Mouse (Mus musculus): ENCODE data around the gene Dcaf7. TPM values are rescaled to one million over a fixed set of nuclear protein-coding genes. Genes with fewer than 3 reads are reported as not detected.

Gene Dcaf7
- polyA plus RNA-seq, 1 experiment from 2014 or later = 62.7 TPM

GRCm38 (mm10) chr11:106045256-106045655 lies 8.6 kb downstream of the Dcaf7 start:
- no peaks in the 10 kb centered on the region for H3K27me3 ChIP-seq (replicated peaks)
- ATAC-seq (ENCODE audit: insufficient number of reproducible peaks, low FRiP score) = no peak
- 84% methylated on average over 1 of the region's 1 CpGs for WGBS

GRCm38 (mm10) chr11:106045780-106046179 lies 9.1 kb downstream of the Dcaf7 start:
- no peak for ATAC-seq (ENCODE audit: insufficient number of reproducible peaks, low FRiP score)
- Histone ChIP-seq H3K9ac (no peak overlapping the region), H3K27me3 (replicated peaks) (no peaks in the 10 kb centered on the region), H3K4me3 (no peak overlapping the region), H3K27ac (ENCODE audit: poor library complexity, severe bottlenecking) (no peak overlapping the region), H3K4me2 (no peak overlapping the region), H3K36me3 (peaks cover 39% of the 10 kb centered on the region), H3K4me1 (replicated peaks) (peaks cover 5% of the 10 kb centered on the region; the same call in 1 of the 2 replicates), H3K9me3 (replicated peaks) (no peaks in the 10 kb centered on the region)
- whole genome bisulfite sequencing = 92% methylated on average over 3 of the region's 3 CpGs

More at GRCm38 (mm10) chr11:106045256-106045655, 8.6 kb downstream of the Dcaf7 start:
- Histone ChIP-seq H3K27ac (ENCODE audit: poor library complexity, severe bottlenecking) (no peak overlapping the region), H3K4me2 (no peak overlapping the region), H3K9ac (no peak overlapping the region), H3K4me1 (replicated peaks) (peaks cover 5% of the 10 kb centered on the region; the same call in 1 of the 2 replicates), H3K9me3 (replicated peaks) (no peaks in the 10 kb centered on the region), H3K36me3 (peaks cover 37% of the 10 kb centered on the region), H3K4me3 (no peak overlapping the region)

- Histone ChIP-seq H3K36me3 (peaks cover 47% of the 10 kb centered on the region), H3K27ac (ENCODE audit: poor library complexity, severe bottlenecking) (no peak overlapping the region), H3K4me2 (no peak overlapping the region), H3K27me3 (replicated peaks) (no peaks in the 10 kb centered on the region), H3K4me1 (replicated peaks) (peaks cover 5% of the 10 kb centered on the region; the same call in 1 of the 2 replicates), H3K4me3 (no peak overlapping the region), H3K9me3 (replicated peaks) (no peaks in the 10 kb centered on the region), H3K9ac (no peak overlapping the region)
- no peak for ATAC-seq (ENCODE audit: insufficient number of reproducible peaks, low FRiP score)
- 84% methylated on average over 9 of the region's 9 CpGs for WGBS
Measured at GRCm38 (mm10) chr11:106046584-106046983, 9.9 kb downstream of the Dcaf7 start.

- no peak for ATAC-seq (ENCODE audit: insufficient number of reproducible peaks, low FRiP score)
- H3K4me3 ChIP-seq = no peak overlapping the region
- H3K4me2 ChIP-seq = no peak overlapping the region
- WGBS = 88% methylated on average over 2 of the region's 2 CpGs
- no peak overlapping the region for H3K27ac ChIP-seq (ENCODE audit: poor library complexity, severe bottlenecking)
- H3K9ac ChIP-seq = no peak overlapping the region
- H3K27me3 ChIP-seq (replicated peaks) = no peaks in the 10 kb centered on the region
- peaks cover 92% of the 10 kb centered on the region for H3K36me3 ChIP-seq
- no peaks in the 10 kb centered on the region for H3K4me1 ChIP-seq (replicated peaks)
- no peaks in the 10 kb centered on the region for H3K9me3 ChIP-seq (replicated peaks)
Measured at GRCm38 (mm10) chr11:106053921-106054320, 17.2 kb downstream of the Dcaf7 start.

GRCm38 (mm10) chr11:106054600-106054999 lies 17.9 kb downstream of the Dcaf7 start:
- Histone ChIP-seq H3K9ac (no peak overlapping the region), H3K9me3 (replicated peaks) (no peaks in the 10 kb centered on the region), H3K4me1 (replicated peaks) (no peaks in the 10 kb centered on the region), H3K4me2 (no peak overlapping the region), H3K27ac (ENCODE audit: poor library complexity, severe bottlenecking) (no peak overlapping the region), H3K4me3 (no peak overlapping the region), H3K36me3 (peaks cover 92% of the 10 kb centered on the region), H3K27me3 (replicated peaks) (no peaks in the 10 kb centered on the region)
- ATAC-seq (ENCODE audit: insufficient number of reproducible peaks, low FRiP score) = no peak
- 90% methylated on average over 8 of the region's 8 CpGs for WGBS

GRCm38 (mm10) chr11:106055341-106055740 lies 18.7 kb downstream of the Dcaf7 start:
- Histone ChIP-seq H3K4me1 (replicated peaks) (no peaks in the 10 kb centered on the region), H3K36me3 (peaks cover 92% of the 10 kb centered on the region), H3K4me3 (no peak overlapping the region), H3K27ac (ENCODE audit: poor library complexity, severe bottlenecking) (no peak overlapping the region), H3K4me2 (no peak overlapping the region), H3K9ac (no peak overlapping the region), H3K27me3 (replicated peaks) (no peaks in the 10 kb centered on the region), H3K9me3 (replicated peaks) (no peaks in the 10 kb centered on the region)
- 81% methylated on average over 6 of the region's 6 CpGs for WGBS
- ATAC-seq (ENCODE audit: insufficient number of reproducible peaks, low FRiP score) = no peak

- Histone ChIP-seq H3K36me3 (peaks cover 79% of the 10 kb centered on the region), H3K4me3 (no peak overlapping the region), H3K27me3 (replicated peaks) (no peaks in the 10 kb centered on the region), H3K4me1 (replicated peaks) (no peaks in the 10 kb centered on the region), H3K9ac (no peak overlapping the region), H3K27ac (ENCODE audit: poor library complexity, severe bottlenecking) (no peak overlapping the region), H3K4me2 (no peak overlapping the region), H3K9me3 (replicated peaks) (no peaks in the 10 kb centered on the region)
- no peak for ATAC-seq (ENCODE audit: insufficient number of reproducible peaks, low FRiP score)
- WGBS = 83% methylated on average over 8 of the region's 8 CpGs
Measured at GRCm38 (mm10) chr11:106056819-106057491, 20.3 kb downstream of the Dcaf7 start.

GRCm38 (mm10) chr11:106058020-106058419 lies 21.3 kb downstream of the Dcaf7 start:
- no peak for ATAC-seq (ENCODE audit: insufficient number of reproducible peaks, low FRiP score)
- Histone ChIP-seq H3K9me3 (replicated peaks) (no peaks in the 10 kb centered on the region), H3K27me3 (replicated peaks) (no peaks in the 10 kb centered on the region), H3K27ac (ENCODE audit: poor library complexity, severe bottlenecking) (no peak overlapping the region), H3K36me3 (peaks cover 70% of the 10 kb centered on the region), H3K4me2 (no peak overlapping the region), H3K4me3 (no peak overlapping the region), H3K9ac (no peak overlapping the region), H3K4me1 (replicated peaks) (no peaks in the 10 kb centered on the region)
- 79% methylated on average over 8 of the region's 8 CpGs for WGBS

- Histone ChIP-seq H3K4me2 (no peak overlapping the region), H3K27me3 (replicated peaks) (no peaks in the 10 kb centered on the region), H3K9me3 (replicated peaks) (no peaks in the 10 kb centered on the region), H3K9ac (no peak overlapping the region), H3K36me3 (peaks cover 45% of the 10 kb centered on the region), H3K4me1 (replicated peaks) (no peaks in the 10 kb centered on the region), H3K4me3 (no peak overlapping the region), H3K27ac (ENCODE audit: poor library complexity, severe bottlenecking) (no peak overlapping the region)
- no peak for ATAC-seq (ENCODE audit: insufficient number of reproducible peaks, low FRiP score)
- WGBS = 83% methylated on average over 1 of the region's 1 CpGs
Measured at GRCm38 (mm10) chr11:106060549-106060948, 23.9 kb downstream of the Dcaf7 start.

- ATAC-seq (ENCODE audit: insufficient number of reproducible peaks, low FRiP score) = no peak
- Histone ChIP-seq H3K27ac (ENCODE audit: poor library complexity, severe bottlenecking) (no peak overlapping the region), H3K4me2 (no peak overlapping the region), H3K36me3 (peaks cover 37% of the 10 kb centered on the region), H3K4me3 (no peak overlapping the region), H3K4me1 (replicated peaks) (no peaks in the 10 kb centered on the region), H3K9me3 (replicated peaks) (no peaks in the 10 kb centered on the region), H3K9ac (no peak overlapping the region), H3K27me3 (replicated peaks) (no peaks in the 10 kb centered on the region)
- 85% methylated on average over 1 of the region's 1 CpGs for WGBS
Measured at GRCm38 (mm10) chr11:106061311-106061710, 24.6 kb downstream of the Dcaf7 start.

GRCm38 (mm10) chr11:106063756-106064155 lies 27.1 kb downstream of the Dcaf7 start:
- WGBS = 78% methylated on average over 5 of the region's 5 CpGs
- no peak for ATAC-seq (ENCODE audit: insufficient number of reproducible peaks, low FRiP score)
- no peaks in the 10 kb centered on the region for H3K9me3 ChIP-seq (replicated peaks)
- H3K27me3 ChIP-seq (replicated peaks) = no peaks in the 10 kb centered on the region
- H3K4me3 ChIP-seq = no peak overlapping the region
- H3K4me1 ChIP-seq (replicated peaks) = peaks cover 13% of the 10 kb centered on the region; the same call in 1 of the 2 replicates
- no peak overlapping the region for H3K27ac ChIP-seq (ENCODE audit: poor library complexity, severe bottlenecking)
- H3K4me2 ChIP-seq = no peak overlapping the region
- peaks cover 14% of the 10 kb centered on the region for H3K36me3 ChIP-seq
- no peak overlapping the region for H3K9ac ChIP-seq
